Mouse (Mus musculus): ENCODE measurements around the gene Vmn1r104. TPM values are rescaled to one million over a fixed set of nuclear protein-coding genes. Genes with fewer than 3 reads are reported as not detected.
"Not testable (repeated sequence)": the region's sequence is repeated elsewhere in the genome, so short reads cannot be mapped to it uniquely, and the experiment has no call there.

Gene Vmn1r104
- polyA plus RNA-seq (2012; rRNA removed) (not detected in 2 replicates), polyA plus RNA-seq (2014; fragmentation: Nextera tagmentation; extraction: Ambion mirVana) (not detected in 2 replicates)

GRCm38 (mm10) chr7:20533537-20533936 is at the start of gene Vmn1r104:
TSS of gene Vmn1r104 (plus strand) at chr7:20533837.
- no CpG with 5 or more reads among the region's 3 CpGs for WGBS (ENCODE audit: insufficient replicate concordance)
- not testable (repeated sequence) for H3K9ac ChIP-seq (replicated peaks); ATAC-seq (ENCODE audit: insufficient read depth); H3K4me3 ChIP-seq (ENCODE audit: insufficient read depth in 1 of 2, low read depth in 2 of 2, low read length in 2 of 2); H3K9me3 ChIP-seq (ENCODE audit: control insufficient read depth, low read length); H3K4me1 ChIP-seq (replicated peaks; ENCODE audit: control insufficient read depth in 2 of 2, insufficient read depth in 2 of 2, low read length in 1 of 2); H3K4me2 ChIP-seq (ENCODE audit: low read depth); H3K36me3 ChIP-seq (replicated peaks; ENCODE audit: control insufficient read depth, insufficient read depth, low read depth); DNase-seq (ENCODE audit: low read depth in 3 of 3, low spot score in 3 of 3); H3K27ac ChIP-seq; H3K27me3 ChIP-seq (ENCODE audit: control insufficient read depth, insufficient read depth, low read length)

GRCm38 (mm10) chr7:20510434-20510833 is 23.2 kb upstream of the Vmn1r104 start, which contains the start of gene Vmn1r103:
TSS of gene Vmn1r103 (minus strand) at chr7:20510534.
- H3K9ac ChIP-seq (replicated peaks); H3K27ac ChIP-seq; H3K4me1 ChIP-seq (replicated peaks; ENCODE audit: control insufficient read depth in 2 of 2, insufficient read depth in 2 of 2, low read length in 1 of 2); H3K9me3 ChIP-seq (ENCODE audit: control insufficient read depth, low read length); H3K4me2 ChIP-seq (ENCODE audit: low read depth); H3K27me3 ChIP-seq (ENCODE audit: control insufficient read depth, insufficient read depth, low read length); ATAC-seq (ENCODE audit: insufficient read depth); H3K4me3 ChIP-seq (ENCODE audit: insufficient read depth in 1 of 2, low read depth in 2 of 2, low read length in 2 of 2); DNase-seq (ENCODE audit: low read depth in 3 of 3, low spot score in 3 of 3); H3K36me3 ChIP-seq (replicated peaks; ENCODE audit: control insufficient read depth, insufficient read depth, low read depth): not testable (repeated sequence)
- no CpG with 5 or more reads among the region's 3 CpGs for WGBS (ENCODE audit: insufficient replicate concordance)

- not testable (repeated sequence) for H3K9ac ChIP-seq (replicated peaks); H3K4me1 ChIP-seq (replicated peaks; ENCODE audit: control insufficient read depth in 2 of 2, insufficient read depth in 2 of 2, low read length in 1 of 2); H3K4me2 ChIP-seq (ENCODE audit: low read depth); H3K36me3 ChIP-seq (replicated peaks; ENCODE audit: control insufficient read depth, insufficient read depth, low read depth); ATAC-seq (ENCODE audit: insufficient read depth); H3K4me3 ChIP-seq (ENCODE audit: insufficient read depth in 1 of 2, low read depth in 2 of 2, low read length in 2 of 2); DNase-seq (ENCODE audit: low read depth in 3 of 3, low spot score in 3 of 3); H3K27ac ChIP-seq; H3K27me3 ChIP-seq (ENCODE audit: control insufficient read depth, insufficient read depth, low read length); H3K9me3 ChIP-seq (ENCODE audit: control insufficient read depth, low read length)
- WGBS (ENCODE audit: insufficient replicate concordance): no CpG with 5 or more reads among the region's 1 CpGs
Observed at GRCm38 (mm10) chr7:20545657-20546056, 12.0 kb downstream of the Vmn1r104 start, which contains the start of gene Gm5726. TSS of gene Gm5726 (minus strand) at chr7:20545757.

- not testable (repeated sequence) for H3K27ac ChIP-seq; H3K27me3 ChIP-seq (ENCODE audit: control insufficient read depth, insufficient read depth, low read length); H3K4me3 ChIP-seq (ENCODE audit: insufficient read depth in 1 of 2, low read depth in 2 of 2, low read length in 2 of 2); H3K9me3 ChIP-seq (ENCODE audit: control insufficient read depth, low read length); H3K4me2 ChIP-seq (ENCODE audit: low read depth); DNase-seq (ENCODE audit: low read depth in 3 of 3, low spot score in 3 of 3); H3K4me1 ChIP-seq (replicated peaks; ENCODE audit: control insufficient read depth in 2 of 2, insufficient read depth in 2 of 2, low read length in 1 of 2); H3K9ac ChIP-seq (replicated peaks); ATAC-seq (ENCODE audit: insufficient read depth); H3K36me3 ChIP-seq (replicated peaks; ENCODE audit: control insufficient read depth, insufficient read depth, low read depth)
- no CpG with 5 or more reads among the region's 3 CpGs for WGBS (ENCODE audit: insufficient replicate concordance)
Observed at GRCm38 (mm10) chr7:20576141-20576540, 42.5 kb downstream of the Vmn1r104 start, which contains the start of gene Gm4141. TSS of gene Gm4141 (minus strand) at chr7:20576241.

Other genes with a start within 250 kb of the Vmn1r104 start
- gene Gm4133, start 199.8 kb upstream of the Vmn1r104 start, polyA plus RNA-seq (2012; rRNA removed): not detected in 2 replicates
- gene Gm4133, start 199.8 kb upstream of the Vmn1r104 start, polyA plus RNA-seq (2014; fragmentation: Nextera tagmentation; extraction: Ambion mirVana): not detected in 2 replicates
- not detected in 2 replicates for gene Gm5728, start 158.4 kb upstream of the Vmn1r104 start, polyA plus RNA-seq (2012; rRNA removed)
- not detected in 2 replicates for gene Gm5728, start 158.4 kb upstream of the Vmn1r104 start, polyA plus RNA-seq (2014; fragmentation: Nextera tagmentation; extraction: Ambion mirVana)
- gene Vmn1r100, start 115.9 kb upstream of the Vmn1r104 start, polyA plus RNA-seq (2012; rRNA removed): not detected in 2 replicates
- not detected in 2 replicates for gene Vmn1r100, start 115.9 kb upstream of the Vmn1r104 start, polyA plus RNA-seq (2014; fragmentation: Nextera tagmentation; extraction: Ambion mirVana)
- gene Vmn1r101, start 91.2 kb upstream of the Vmn1r104 start, polyA plus RNA-seq (2012; rRNA removed): not detected in 2 replicates
- not detected in 2 replicates for gene Vmn1r101, start 91.2 kb upstream of the Vmn1r104 start, polyA plus RNA-seq (2014; fragmentation: Nextera tagmentation; extraction: Ambion mirVana)
- gene Gm10670, start 58.9 kb upstream of the Vmn1r104 start, polyA plus RNA-seq (2012; rRNA removed): not detected in 2 replicates
- gene Gm10670, start 58.9 kb upstream of the Vmn1r104 start, polyA plus RNA-seq (2014; fragmentation: Nextera tagmentation; extraction: Ambion mirVana): not detected in 2 replicates
- gene Vmn1r103, start 23.3 kb upstream of the Vmn1r104 start, polyA plus RNA-seq (2012; rRNA removed): not detected in 2 replicates
- gene Vmn1r103, start 23.3 kb upstream of the Vmn1r104 start, polyA plus RNA-seq (2014; fragmentation: Nextera tagmentation; extraction: Ambion mirVana): not detected in 2 replicates
- gene Gm5726, start 11.9 kb downstream of the Vmn1r104 start, polyA plus RNA-seq (2012; rRNA removed): not detected in 2 replicates
- not detected in 2 replicates for gene Gm5726, start 11.9 kb downstream of the Vmn1r104 start, polyA plus RNA-seq (2014; fragmentation: Nextera tagmentation; extraction: Ambion mirVana)
- not detected in 2 replicates for gene Gm4141, start 42.4 kb downstream of the Vmn1r104 start, polyA plus RNA-seq (2012; rRNA removed)
- not detected in 2 replicates for gene Gm4141, start 42.4 kb downstream of the Vmn1r104 start, polyA plus RNA-seq (2014; fragmentation: Nextera tagmentation; extraction: Ambion mirVana)
- gene Gm4513, start 65.2 kb downstream of the Vmn1r104 start, polyA plus RNA-seq (2012; rRNA removed): not detected in 2 replicates
- gene Gm4513, start 65.2 kb downstream of the Vmn1r104 start, polyA plus RNA-seq (2014; fragmentation: Nextera tagmentation; extraction: Ambion mirVana): not detected in 2 replicates
- gene Vmn1r107, start 135.1 kb downstream of the Vmn1r104 start, polyA plus RNA-seq (2012; rRNA removed): not detected in 2 replicates
- not detected in 2 replicates for gene Vmn1r107, start 135.1 kb downstream of the Vmn1r104 start, polyA plus RNA-seq (2014; fragmentation: Nextera tagmentation; extraction: Ambion mirVana)
- not detected in 2 replicates for gene Vmn1r111, start 169.4 kb downstream of the Vmn1r104 start, polyA plus RNA-seq (2012; rRNA removed)
- not detected in 2 replicates for gene Vmn1r111, start 169.4 kb downstream of the Vmn1r104 start, polyA plus RNA-seq (2014; fragmentation: Nextera tagmentation; extraction: Ambion mirVana)
- not detected in 2 replicates for gene Gm10668, start 196.8 kb downstream of the Vmn1r104 start, polyA plus RNA-seq (2012; rRNA removed)
- gene Gm10668, start 196.8 kb downstream of the Vmn1r104 start, polyA plus RNA-seq (2014; fragmentation: Nextera tagmentation; extraction: Ambion mirVana): not detected in 2 replicates
- not detected in 2 replicates for gene Vmn1r112, start 237.3 kb downstream of the Vmn1r104 start, polyA plus RNA-seq (2012; rRNA removed)
- not detected in 2 replicates for gene Vmn1r112, start 237.3 kb downstream of the Vmn1r104 start, polyA plus RNA-seq (2014; fragmentation: Nextera tagmentation; extraction: Ambion mirVana)